Mouse (Mus musculus): ENCODE data around the gene Itpr2. TPM values are rescaled to one million over a fixed set of nuclear protein-coding genes. Genes with fewer than 3 reads are reported as not detected.
"Not testable (repeated sequence)": the region's sequence is repeated elsewhere in the genome, so short reads cannot be mapped to it uniquely, and the experiment has no call there.

Itpr2 gene
- polyA plus RNA-seq, 1 experiment from 2014 or later, result 10.9 TPM

GRCm38 (mm10) chr6:146474166-146474565, 27.9 kb downstream of the Itpr2 start:
- Histone ChIP-seq H3K27ac (replicated peaks) (no peak overlapping the region), H3K4me3 (ENCODE audit: low read depth, low read length) (no peak overlapping the region), H3K36me3 (ENCODE audit: control insufficient read depth, insufficient read depth, low read length) (no peaks in the 10 kb centered on the region), H3K9me3 (ENCODE audit: control insufficient read depth, low read length) (no peaks in the 10 kb centered on the region), H3K9ac (ENCODE audit: low read length) (no peak overlapping the region), H3K4me2 (replicated peaks; ENCODE audit: low read depth) (no peak overlapping the region), H3K27me3 (ENCODE audit: control insufficient read depth, insufficient read depth, low read length) (no peaks in the 10 kb centered on the region), H3K4me1 (replicated peaks; ENCODE audit: control insufficient read depth, insufficient read depth) (no peaks in the 10 kb centered on the region)
- no peak for ATAC-seq (ENCODE audit: low FRiP score, low TSS enrichment)
- DNase-seq (ENCODE audit: low spot score), result no peak
- TF ChIP-seq CTCF (IDR thresholded peaks at IDR 0.05; ENCODE audit: low read depth) (no peak), EP300 (optimal IDR thresholded peaks at IDR 0.05) (no peak)
- WGBS, result 79% methylated on average over 4 of the region's 4 CpGs

- Histone ChIP-seq H3K27me3 (ENCODE audit: control insufficient read depth, insufficient read depth, low read length) (no peaks in the 10 kb centered on the region), H3K36me3 (ENCODE audit: control insufficient read depth, insufficient read depth, low read length) (no peaks in the 10 kb centered on the region), H3K9ac (ENCODE audit: low read length) (no peak overlapping the region), H3K27ac (replicated peaks) (no peak overlapping the region), H3K4me2 (replicated peaks; ENCODE audit: low read depth) (no peak overlapping the region), H3K4me3 (ENCODE audit: low read depth, low read length) (no peak overlapping the region), H3K4me1 (replicated peaks; ENCODE audit: control insufficient read depth, insufficient read depth) (no peaks in the 10 kb centered on the region), H3K9me3 (ENCODE audit: control insufficient read depth, low read length) (no peaks in the 10 kb centered on the region)
- DNase-seq (ENCODE audit: low spot score) (no peak), ATAC-seq (ENCODE audit: low FRiP score, low TSS enrichment) (no peak)
- no peak for TF ChIP-seq EP300 (optimal IDR thresholded peaks at IDR 0.05)
- TF ChIP-seq CTCF (IDR thresholded peaks at IDR 0.05; ENCODE audit: low read depth), result no peak
- 64% methylated on average over 6 of the region's 6 CpGs for WGBS
These were observed 28.6 kb downstream of the Itpr2 start for GRCm38 (mm10) chr6:146473216-146473955.

- WGBS, result 69% methylated on average over 4 of the region's 4 CpGs
- Histone ChIP-seq H3K36me3 (ENCODE audit: control insufficient read depth, insufficient read depth, low read length) (no peaks in the 10 kb centered on the region), H3K9me3 (ENCODE audit: control insufficient read depth, low read length) (no peaks in the 10 kb centered on the region), H3K4me1 (replicated peaks; ENCODE audit: control insufficient read depth, insufficient read depth) (no peaks in the 10 kb centered on the region), H3K27me3 (ENCODE audit: control insufficient read depth, insufficient read depth, low read length) (no peaks in the 10 kb centered on the region), H3K9ac (ENCODE audit: low read length) (no peak overlapping the region), H3K27ac (replicated peaks) (no peak overlapping the region), H3K4me2 (replicated peaks; ENCODE audit: low read depth) (no peak overlapping the region), H3K4me3 (ENCODE audit: low read depth, low read length) (no peak overlapping the region)
- DNase-seq (ENCODE audit: low spot score) (no peak), ATAC-seq (ENCODE audit: low FRiP score, low TSS enrichment) (no peak)
- no peak for TF ChIP-seq CTCF (IDR thresholded peaks at IDR 0.05; ENCODE audit: low read depth)
These were observed 31.6 kb downstream of the Itpr2 start for GRCm38 (mm10) chr6:146470378-146470777.

GRCm38 (mm10) chr6:146469936-146470335, 32.1 kb downstream of the Itpr2 start:
- no peaks in the 10 kb centered on the region for H3K9me3 ChIP-seq (ENCODE audit: control insufficient read depth, low read length)
- no peaks in the 10 kb centered on the region for H3K4me1 ChIP-seq (replicated peaks; ENCODE audit: control insufficient read depth, insufficient read depth)
- WGBS, result 79% methylated on average over 2 of the region's 2 CpGs
- H3K27me3 ChIP-seq (ENCODE audit: control insufficient read depth, insufficient read depth, low read length), result no peaks in the 10 kb centered on the region
- ATAC-seq (ENCODE audit: low FRiP score, low TSS enrichment) (no peak), DNase-seq (ENCODE audit: low spot score) (no peak)
- no peak overlapping the region for H3K27ac ChIP-seq (replicated peaks)
- no peak overlapping the region for H3K4me3 ChIP-seq (ENCODE audit: low read depth, low read length)
- no peak overlapping the region for H3K4me2 ChIP-seq (replicated peaks; ENCODE audit: low read depth)
- TF ChIP-seq EP300 (optimal IDR thresholded peaks at IDR 0.05), result no peak
- no peak for TF ChIP-seq CTCF (IDR thresholded peaks at IDR 0.05; ENCODE audit: low read depth)
- H3K9ac ChIP-seq (ENCODE audit: low read length), result no peak overlapping the region
- no peaks in the 10 kb centered on the region for H3K36me3 ChIP-seq (ENCODE audit: control insufficient read depth, insufficient read depth, low read length)

- no peak for TF ChIP-seq EP300 (optimal IDR thresholded peaks at IDR 0.05)
- no peak for TF ChIP-seq CTCF (IDR thresholded peaks at IDR 0.05; ENCODE audit: low read depth)
- WGBS, result 63% methylated on average over 8 of the region's 8 CpGs
- Histone ChIP-seq H3K4me1 (replicated peaks; ENCODE audit: control insufficient read depth, insufficient read depth) (no peaks in the 10 kb centered on the region), H3K9me3 (ENCODE audit: control insufficient read depth, low read length) (no peaks in the 10 kb centered on the region), H3K36me3 (ENCODE audit: control insufficient read depth, insufficient read depth, low read length) (no peaks in the 10 kb centered on the region), H3K27ac (replicated peaks) (no peak overlapping the region), H3K4me3 (ENCODE audit: low read depth, low read length) (no peak overlapping the region), H3K9ac (ENCODE audit: low read length) (no peak overlapping the region), H3K27me3 (ENCODE audit: control insufficient read depth, insufficient read depth, low read length) (no peaks in the 10 kb centered on the region), H3K4me2 (replicated peaks; ENCODE audit: low read depth) (no peak overlapping the region)
- ATAC-seq (ENCODE audit: low FRiP score, low TSS enrichment), result no peak
- no peak for DNase-seq (ENCODE audit: low spot score)
These were observed 33.7 kb downstream of the Itpr2 start for GRCm38 (mm10) chr6:146468361-146468760.

- 0 out of 2 replicates have a peak, but pooled peaks have one; percentile 31 for ATAC-seq (ENCODE audit: low FRiP score, low TSS enrichment)
- 92% methylated on average over 2 of the region's 2 CpGs for WGBS
- H3K4me3 ChIP-seq (ENCODE audit: low read depth, low read length); H3K4me2 ChIP-seq (replicated peaks; ENCODE audit: low read depth); H3K36me3 ChIP-seq (ENCODE audit: control insufficient read depth, insufficient read depth, low read length); DNase-seq (ENCODE audit: low spot score); H3K4me1 ChIP-seq (replicated peaks; ENCODE audit: control insufficient read depth, insufficient read depth); H3K27me3 ChIP-seq (ENCODE audit: control insufficient read depth, insufficient read depth, low read length); H3K27ac ChIP-seq (replicated peaks); H3K9me3 ChIP-seq (ENCODE audit: control insufficient read depth, low read length); H3K9ac ChIP-seq (ENCODE audit: low read length): not testable (repeated sequence)
These were observed 37.4 kb downstream of the Itpr2 start for GRCm38 (mm10) chr6:146464645-146465042.

All from stomach, postnatal 0 days (tissue).